In genomic region chr13:21506221-21506649, GRCm38 (mm10) we compare ENCODE assay signal across 8 mouse cellular contexts. TPM values are rescaled to one million over a fixed set of nuclear protein-coding genes. Genes with fewer than 3 reads are reported as not detected.
DNase-seq lines count a peak whose midpoint lies in the region; ATAC-seq and TF ChIP-seq lines count a peak whose summit lies in the region.

No protein-coding gene starts in this region.

- DNase-seq in 3T3-L1 (ENCODE audit: low read depth, low spot score): peak; percentile 92
- DNase-seq in adrenal gland, postnatal 4 days (ENCODE audit: low spot score in 2 of 2): peak; percentile 67 to 77
- peak; percentile 96 for DNase-seq in embryonic facial prominence, embryonic 14.5 days (ENCODE audit: low spot score)
- peak; percentile 81 for DNase-seq in heart, adult 8-10 months (ENCODE audit: low spot score)
- peak; percentile 83 for DNase-seq in kidney, adult 9 months
- peak; percentile 93 for DNase-seq in limb, embryonic 14.5 days (ENCODE audit: low spot score)
- peak; percentile 91 for DNase-seq in midbrain, postnatal 0 days (ENCODE audit: low spot score)
- DNase-seq in spleen, postnatal 14 days (ENCODE audit: low spot score in 2 of 2): peak; percentile 43 to 50

- no peak for TF ChIP-seq CTCF in midbrain, postnatal 0 days (IDR thresholded peaks at IDR 0.05)

- no peaks in the 10 kb centered on the region for H3K4me1 ChIP-seq in embryonic facial prominence, embryonic 14.5 days (ENCODE audit: control insufficient read depth, insufficient read depth, low read length)
- H3K4me1 ChIP-seq in limb, embryonic 14.5 days (ENCODE audit: control insufficient read depth, insufficient read depth, low read length): no peaks in the 10 kb centered on the region
- no peaks in the 10 kb centered on the region for H3K4me1 ChIP-seq in midbrain, postnatal 0 days (ENCODE audit: insufficient read depth, low read length)

- H3K9me3 ChIP-seq in embryonic facial prominence, embryonic 14.5 days (ENCODE audit: control insufficient read depth, low read length): no peaks in the 10 kb centered on the region
- no peaks in the 10 kb centered on the region for H3K9me3 ChIP-seq in limb, embryonic 14.5 days (ENCODE audit: control insufficient read depth, low read length)
- no peaks in the 10 kb centered on the region for H3K9me3 ChIP-seq in midbrain, postnatal 0 days (ENCODE audit: low read length)

- H3K27me3 ChIP-seq in embryonic facial prominence, embryonic 14.5 days (replicated peaks; ENCODE audit: control insufficient read depth, insufficient read depth, low read length): no peaks in the 10 kb centered on the region
- no peaks in the 10 kb centered on the region for H3K27me3 ChIP-seq in limb, embryonic 14.5 days (ENCODE audit: control insufficient read depth, insufficient read depth, low read length)
- H3K27me3 ChIP-seq in midbrain, postnatal 0 days (ENCODE audit: insufficient read depth, low read length): no peaks in the 10 kb centered on the region

- peak; percentile 17; the same call in 1 of the 2 replicates for TF ChIP-seq POLR2A in limb, embryonic 14.5 days (IDR thresholded peaks at IDR 0.05; ENCODE audit: borderline replicate concordance, extremely low read depth, insufficient read depth, insufficient read length)

- peak overlapping the region; percentile 63 for H3K4me2 ChIP-seq in embryonic facial prominence, embryonic 14.5 days (ENCODE audit: low read depth, low read length)
- H3K4me2 ChIP-seq in limb, embryonic 14.5 days (replicated peaks; ENCODE audit: low read depth, low read length, severe bottlenecking): peak overlapping the region; percentile 56
- H3K4me2 ChIP-seq in midbrain, postnatal 0 days (ENCODE audit: low read depth, low read length, poor library complexity, severe bottlenecking): peak overlapping the region; percentile 58

- H3K36me3 ChIP-seq in embryonic facial prominence, embryonic 14.5 days (ENCODE audit: control insufficient read depth, insufficient read depth, low read length): no peaks in the 10 kb centered on the region
- no peaks in the 10 kb centered on the region for H3K36me3 ChIP-seq in limb, embryonic 14.5 days (ENCODE audit: control insufficient read depth, insufficient read depth, low read length)
- H3K36me3 ChIP-seq in midbrain, postnatal 0 days (ENCODE audit: insufficient read depth, low read length): no peaks in the 10 kb centered on the region

- peak overlapping the region; percentile 61 for H3K4me3 ChIP-seq in embryonic facial prominence, embryonic 14.5 days (ENCODE audit: low read depth, low read length)
- H3K4me3 ChIP-seq in limb, embryonic 14.5 days (replicated peaks; ENCODE audit: low read length): peak overlapping the region; percentile 62
- peak overlapping the region; percentile 63 for H3K4me3 ChIP-seq in midbrain, postnatal 0 days (ENCODE audit: low read depth, low read length)

- peak overlapping the region; percentile 67 for H3K9ac ChIP-seq in embryonic facial prominence, embryonic 14.5 days (ENCODE audit: low read depth, low read length)
- peak overlapping the region; percentile 67 for H3K9ac ChIP-seq in limb, embryonic 14.5 days (ENCODE audit: low read depth, low read length, severe bottlenecking)
- H3K9ac ChIP-seq in midbrain, postnatal 0 days (replicated peaks; ENCODE audit: low read length, poor library complexity, severe bottlenecking): peak overlapping the region; percentile 72

- ATAC-seq in embryonic facial prominence, embryonic 14.5 days (ENCODE audit: low read depth): peak; percentile 100
- peak; percentile 99 for ATAC-seq in limb, embryonic 14.5 days (ENCODE audit: low FRiP score, low read depth)
- peak; percentile 97 for ATAC-seq in midbrain, postnatal 0 days (ENCODE audit: low FRiP score)

- under 1% methylated on average over 21 of the region's 21 CpGs for WGBS in embryonic facial prominence, embryonic 14.5 days
- under 1% methylated on average over 21 of the region's 21 CpGs for WGBS in limb, embryonic 14.5 days
- WGBS in midbrain, postnatal 0 days: under 1% methylated on average over 21 of the region's 21 CpGs

- H3K27ac ChIP-seq in embryonic facial prominence, embryonic 14.5 days (replicated peaks; ENCODE audit: low read depth, low read length): peak overlapping the region; percentile 88
- H3K27ac ChIP-seq in limb, embryonic 14.5 days (replicated peaks; ENCODE audit: low read depth, low read length): peak overlapping the region; percentile 86
- peak overlapping the region; percentile 74 for H3K27ac ChIP-seq in midbrain, postnatal 0 days (ENCODE audit: low read depth, low read length)

RNA-seq across cellular contexts. Expression of gene Gm11273, which starts 5.0 kb away (rescaled TPM):
- 10 to 100 TPM; 83.5 to 90.6 TPM for total RNA-seq in adrenal gland, postnatal 4 days (2021)
- polyA plus RNA-seq in embryonic facial prominence, embryonic 14.5 days (2014; fragmentation: Nextera tagmentation; extraction: Ambion mirVana): 5.9 and 6.8 TPM in 2 replicates
- 100 to 1,000 TPM; 207 to 244 (median 213) TPM for total RNA-seq in heart, adult 8-10 months (2022)
- polyA plus RNA-seq in limb, embryonic 14.5 days (2012; rRNA removed): 5.1 and 5.9 TPM in 2 replicates
- 6.1 and 6.8 TPM in 2 replicates for polyA plus RNA-seq in limb, embryonic 14.5 days (2014; fragmentation: Nextera tagmentation; extraction: Ambion mirVana)
- total RNA-seq in midbrain, postnatal 0 days (2014; rRNA removed): 6.7 and 16.8 TPM in 2 replicates
- polyA plus RNA-seq in midbrain, postnatal 0 days (2015; fragmentation: Nextera tagmentation; extraction: Ambion mirVana): 6.4 and 10.6 TPM in 2 replicates

RNA-seq across cellular contexts. Expression of gene AK157302, which starts 11.2 kb away (rescaled TPM):
- total RNA-seq in adrenal gland, postnatal 4 days (2021): 1 to 10 TPM; 9.0 to 10.0 TPM
- 0.11 and 0.79 TPM in 2 replicates for polyA plus RNA-seq in embryonic facial prominence, embryonic 14.5 days (2014; fragmentation: Nextera tagmentation; extraction: Ambion mirVana)
- total RNA-seq in heart, adult 8-10 months (2022): 10 to 100 TPM; 24.1 to 26.8 (median 25.8) TPM
- 0.17 and 0.30 TPM in 2 replicates for polyA plus RNA-seq in limb, embryonic 14.5 days (2012; rRNA removed)
- 0.28 and 0.29 TPM in 2 replicates for polyA plus RNA-seq in limb, embryonic 14.5 days (2014; fragmentation: Nextera tagmentation; extraction: Ambion mirVana)
- total RNA-seq in midbrain, postnatal 0 days (2014; rRNA removed): 0.22 and 0.28 TPM in 2 replicates
- polyA plus RNA-seq in midbrain, postnatal 0 days (2015; fragmentation: Nextera tagmentation; extraction: Ambion mirVana): 0.49 and 0.74 TPM in 2 replicates

RNA-seq across cellular contexts. Expression of gene Zkscan8, which starts 24.7 kb away (rescaled TPM):
- total RNA-seq in adrenal gland, postnatal 4 days (2021): 10 to 100 TPM; 27.8 to 30.2 TPM
- 8.5 and 9.8 TPM in 2 replicates for polyA plus RNA-seq in embryonic facial prominence, embryonic 14.5 days (2014; fragmentation: Nextera tagmentation; extraction: Ambion mirVana)
- total RNA-seq in heart, adult 8-10 months (2022): 10 to 100 TPM; 10.5 to 13.0 (median 10.8) TPM
- 12.9 and 16.2 TPM in 2 replicates for polyA plus RNA-seq in limb, embryonic 14.5 days (2012; rRNA removed)
- 8.8 and 10.0 TPM in 2 replicates for polyA plus RNA-seq in limb, embryonic 14.5 days (2014; fragmentation: Nextera tagmentation; extraction: Ambion mirVana)
- total RNA-seq in midbrain, postnatal 0 days (2014; rRNA removed): 6.9 and 10.6 TPM in 2 replicates
- polyA plus RNA-seq in midbrain, postnatal 0 days (2015; fragmentation: Nextera tagmentation; extraction: Ambion mirVana): 1.4 and 1.9 TPM in 2 replicates

RNA-seq across cellular contexts. Expression of gene Gm10065, which starts 27.0 kb away (rescaled TPM):
- not detected for total RNA-seq in adrenal gland, postnatal 4 days (2021)
- polyA plus RNA-seq in embryonic facial prominence, embryonic 14.5 days (2014; fragmentation: Nextera tagmentation; extraction: Ambion mirVana): not detected in 2 replicates
- not detected for total RNA-seq in heart, adult 8-10 months (2022)
- not detected in 2 replicates for polyA plus RNA-seq in limb, embryonic 14.5 days (2012; rRNA removed)
- polyA plus RNA-seq in limb, embryonic 14.5 days (2014; fragmentation: Nextera tagmentation; extraction: Ambion mirVana): not detected in 2 replicates
- total RNA-seq in midbrain, postnatal 0 days (2014; rRNA removed): not detected in 2 replicates
- polyA plus RNA-seq in midbrain, postnatal 0 days (2015; fragmentation: Nextera tagmentation; extraction: Ambion mirVana): not detected in 2 replicates

RNA-seq across cellular contexts. Expression of gene Zkscan4, which starts 27.5 kb away (rescaled TPM):
- total RNA-seq in adrenal gland, postnatal 4 days (2021): 1 to 10 TPM; 6.1 to 6.5 TPM
- polyA plus RNA-seq in embryonic facial prominence, embryonic 14.5 days (2014; fragmentation: Nextera tagmentation; extraction: Ambion mirVana): 3.3 and 3.4 TPM in 2 replicates
- 1 to 10 TPM; 1.0 to 1.5 (median 1.1) TPM for total RNA-seq in heart, adult 8-10 months (2022)
- polyA plus RNA-seq in limb, embryonic 14.5 days (2012; rRNA removed): 1.8 and 2.2 TPM in 2 replicates
- 2.9 and 3.8 TPM in 2 replicates for polyA plus RNA-seq in limb, embryonic 14.5 days (2014; fragmentation: Nextera tagmentation; extraction: Ambion mirVana)
- 7.8 and 10.0 TPM in 2 replicates for total RNA-seq in midbrain, postnatal 0 days (2014; rRNA removed)
- 6.7 and 6.9 TPM in 2 replicates for polyA plus RNA-seq in midbrain, postnatal 0 days (2015; fragmentation: Nextera tagmentation; extraction: Ambion mirVana)

Comparison
In these comparisons a context has a peak if more than half of its experiments do, and no peak if none do; other contexts are left out.
1. Peak in every context shown above with its lines: DNase-seq, ATAC-seq, H3K4me3 ChIP-seq and H3K27ac ChIP-seq.